Mouse (Mus musculus) adrenal gland, postnatal 10 days (tissue): Measurements from ENCODE around the gene Zc3h7a. TPM values are rescaled to one million over a fixed set of nuclear protein-coding genes. Genes with fewer than 3 reads are reported as not detected.

Experiments
- microRNA-seq: library from miRNA; unstranded; fragments of <30 nt; microRNA quantifications from one replicate; pipeline ENCODE4 v1.2.0, GENCODE M21; 2021
- total RNA-seq, 2 experiments: library from RNA; stranded (reverse); gene quantifications; 2 replicates each; pipeline ENCODE4 v1.2.3; 2021

Gene Zc3h7a
- total RNA-seq, 2 experiments from 2014 or later = 49.0 to 83.8 TPM

Small RNAs within 50 kb of the gene (microRNA-seq; reads per million reads assigned to microRNA genes)
- 11.5 reads per million, percentile 20 among the genes with 10 or more reads in this experiment for gene Gm23935

Other genes starting within 250 kb of the Zc3h7a start
- gene Snn, start 115.4 kb downstream of the Zc3h7a start, total RNA-seq = 10 to 100 TPM; 23.2 to 27.3 TPM
- gene Litaf, start 110.2 kb downstream of the Zc3h7a start, total RNA-seq = 10 to 100 TPM; 47.5 to 51.3 TPM
- 10 to 100 TPM; 36.8 to 36.9 TPM for gene Txndc11, start 41.7 kb downstream of the Zc3h7a start, total RNA-seq
- 10 to 100 TPM; 73.9 to 76.3 TPM for gene Rsl1d1, start 26.9 kb upstream of the Zc3h7a start, total RNA-seq
- gene Gspt1, start 77.9 kb upstream of the Zc3h7a start, total RNA-seq = 100 to 1,000 TPM; 102 to 103 TPM
- gene Tnfrsf17, start 137.4 kb upstream of the Zc3h7a start, total RNA-seq = not detected
- 10 to 100 TPM; 14.7 to 19.7 TPM for gene Snx29, start 146.5 kb upstream of the Zc3h7a start, total RNA-seq